Mouse (Mus musculus) layer of hippocampus, adult 18-20 months (tissue): ENCODE measurements around the gene Zfp518b. TPM values are rescaled to one million over a fixed set of nuclear protein-coding genes. Genes with fewer than 3 reads are reported as not detected.

Experiments
- DNase-seq, 2 experiments: peaks; one replicate each; pipeline ENCODE4 v3.0.0; 2022; ENCODE audit warnings: low spot score in 2 of 2
- total RNA-seq, 2 experiments: library from RNA; stranded (reverse); gene quantifications; 2 replicates each; pipeline ENCODE4 v1.2.3; 2021

The Zfp518b gene
- total RNA-seq, 2 experiments from 2014 or later, result 10.9 to 14.0 TPM

DNA sequence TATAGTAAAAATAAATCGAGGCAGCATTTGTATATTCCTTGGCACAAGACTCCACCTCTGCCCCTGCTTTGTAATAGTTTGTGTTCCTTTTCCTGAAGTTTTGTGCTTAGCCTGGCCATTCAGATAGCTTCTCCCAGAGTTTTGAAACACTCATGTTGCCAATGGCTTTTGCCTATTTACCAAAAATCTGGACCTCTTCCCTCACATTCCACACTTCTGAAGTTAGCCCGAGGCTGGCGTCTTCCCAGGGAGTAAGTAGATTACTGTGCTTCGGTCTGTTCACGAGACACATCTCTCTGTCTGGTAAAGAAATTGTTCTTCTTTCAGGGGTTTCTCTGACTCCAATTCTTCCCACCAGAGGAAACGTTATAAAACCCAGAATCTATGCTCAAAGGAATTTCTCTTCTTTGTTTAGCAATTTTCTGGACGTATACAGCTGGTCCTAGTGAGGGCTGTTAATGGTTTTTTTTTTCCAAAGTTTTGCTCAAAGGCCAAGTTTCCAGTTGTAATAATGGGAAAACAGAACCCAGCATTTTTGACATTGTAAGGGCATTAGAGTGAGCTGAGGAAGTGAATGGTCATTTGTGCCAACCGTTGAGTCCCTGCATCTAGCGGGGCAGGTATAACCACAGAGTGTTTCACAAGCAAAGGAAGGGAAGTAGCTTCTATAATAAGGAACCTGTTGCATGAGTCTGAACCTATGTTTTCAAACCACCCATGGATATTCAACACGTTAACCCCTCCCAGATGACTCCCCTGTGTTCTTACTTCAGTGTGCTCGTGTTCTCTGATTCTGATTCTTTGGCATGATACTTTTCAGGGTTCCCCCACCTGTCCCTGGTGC lies 50.1 kb downstream of the Zfp518b start:
- DNase-seq, result no peak

DNA sequence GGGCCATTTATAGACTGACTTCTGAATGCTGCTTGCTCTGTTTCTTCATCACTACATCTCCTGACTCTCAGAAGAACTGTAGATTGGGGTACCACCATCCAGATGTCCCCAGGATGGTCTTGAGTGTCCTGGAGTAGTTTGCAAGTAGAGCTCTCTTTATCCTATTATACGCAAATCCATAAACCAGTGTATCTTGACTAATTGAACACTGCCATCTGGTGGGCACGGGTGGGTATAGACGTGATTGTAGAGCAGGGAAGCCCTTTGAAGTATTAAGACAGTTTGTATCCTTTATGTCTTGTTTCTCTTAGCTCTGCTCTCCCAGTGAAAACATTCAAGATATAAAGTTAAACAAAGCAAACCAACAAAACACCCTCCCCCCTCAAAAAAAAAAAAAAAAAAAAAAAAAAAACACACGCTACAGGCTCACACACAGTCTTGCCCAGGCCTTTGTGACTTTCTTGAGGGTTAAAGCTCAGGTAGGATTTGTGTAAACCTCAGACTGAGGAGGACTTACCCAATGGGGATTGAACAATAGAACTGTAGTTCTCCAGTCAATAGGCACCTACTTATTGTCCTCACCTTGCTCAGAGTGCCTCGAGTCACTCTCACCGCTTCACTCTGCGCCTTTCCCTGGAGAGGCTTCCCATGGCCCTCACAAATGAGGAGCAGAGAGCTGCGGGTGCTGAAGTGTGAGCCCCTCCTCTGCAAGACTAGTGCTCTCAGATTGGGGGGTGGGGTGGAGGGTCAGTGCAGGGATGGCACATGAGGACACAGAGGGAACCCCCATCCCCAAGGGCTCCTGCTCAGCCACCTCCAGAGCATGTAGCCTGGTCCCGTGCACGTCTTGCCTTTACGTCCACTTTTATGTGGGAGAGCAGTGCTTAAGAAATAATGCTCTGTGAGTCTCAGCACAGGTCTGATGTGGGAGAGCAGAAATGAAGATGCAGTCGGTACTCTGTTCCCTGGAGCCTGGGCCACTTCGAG lies 51.9 kb downstream of the Zfp518b start:
- peak; percentile 57 to 87 for DNase-seq

- no peak for DNase-seq
These were observed 56.6 kb downstream of the Zfp518b start for GRCm38 (mm10) chr5:38628023-38628422.

DNA sequence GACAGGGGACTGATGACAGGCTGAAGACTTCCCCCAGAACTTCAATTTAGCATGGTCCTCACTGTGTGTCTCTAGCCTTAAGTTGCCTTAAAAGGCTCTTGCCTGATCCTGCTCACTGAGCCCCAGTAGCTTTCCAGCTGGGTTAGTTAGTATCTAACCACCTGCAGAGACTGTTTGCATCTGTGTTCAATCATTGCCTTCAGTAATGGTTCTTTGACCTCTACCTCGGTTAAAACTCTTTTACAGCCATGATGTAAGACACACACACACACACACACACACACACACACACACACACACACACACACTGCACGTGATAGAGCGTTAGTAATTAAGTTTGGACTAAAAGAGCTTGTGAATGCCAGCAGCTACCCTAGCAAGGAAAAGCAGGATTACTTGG lies 57.7 kb downstream of the Zfp518b start:
- DNase-seq, result no peak

GRCm38 (mm10) chr5:38620783-38621182 lies 63.8 kb downstream of the Zfp518b start:
- peak in 1 of 2 experiments; percentile 80 for DNase-seq

DNA sequence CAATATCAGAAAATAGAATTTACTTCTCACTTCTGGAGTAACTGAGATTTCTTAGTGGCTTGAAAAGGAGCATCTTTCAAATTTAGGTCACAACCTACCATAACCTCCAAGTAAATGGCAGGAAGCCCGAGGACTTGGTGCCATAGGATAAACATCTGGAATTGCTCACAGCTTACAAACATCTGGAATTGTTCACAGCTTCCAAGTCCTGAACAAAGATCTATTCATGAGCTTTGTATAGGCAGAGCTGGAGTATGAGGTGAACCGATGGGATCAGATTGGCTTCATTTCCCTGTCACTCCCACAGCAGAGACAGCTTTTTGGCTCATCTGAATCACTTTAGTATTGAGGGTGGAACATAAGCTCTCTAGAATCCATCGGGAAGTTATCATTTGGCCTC lies 65.7 kb downstream of the Zfp518b start:
- DNase-seq, result no peak

Other genes with a start within 250 kb of the Zfp518b start
- 1 to 10 TPM; 2.4 to 3.3 TPM for gene Slc2a9, start 181.7 kb downstream of the Zfp518b start, total RNA-seq
- gene Wdr1, start 121.6 kb downstream of the Zfp518b start, total RNA-seq, result 100 to 1,000 TPM; 194 to 201 TPM
- not detected for gene Clnk, start 192.0 kb upstream of the Zfp518b start, total RNA-seq